Mouse (Mus musculus): ENCODE data around the gene Ap2a1.

DNA sequence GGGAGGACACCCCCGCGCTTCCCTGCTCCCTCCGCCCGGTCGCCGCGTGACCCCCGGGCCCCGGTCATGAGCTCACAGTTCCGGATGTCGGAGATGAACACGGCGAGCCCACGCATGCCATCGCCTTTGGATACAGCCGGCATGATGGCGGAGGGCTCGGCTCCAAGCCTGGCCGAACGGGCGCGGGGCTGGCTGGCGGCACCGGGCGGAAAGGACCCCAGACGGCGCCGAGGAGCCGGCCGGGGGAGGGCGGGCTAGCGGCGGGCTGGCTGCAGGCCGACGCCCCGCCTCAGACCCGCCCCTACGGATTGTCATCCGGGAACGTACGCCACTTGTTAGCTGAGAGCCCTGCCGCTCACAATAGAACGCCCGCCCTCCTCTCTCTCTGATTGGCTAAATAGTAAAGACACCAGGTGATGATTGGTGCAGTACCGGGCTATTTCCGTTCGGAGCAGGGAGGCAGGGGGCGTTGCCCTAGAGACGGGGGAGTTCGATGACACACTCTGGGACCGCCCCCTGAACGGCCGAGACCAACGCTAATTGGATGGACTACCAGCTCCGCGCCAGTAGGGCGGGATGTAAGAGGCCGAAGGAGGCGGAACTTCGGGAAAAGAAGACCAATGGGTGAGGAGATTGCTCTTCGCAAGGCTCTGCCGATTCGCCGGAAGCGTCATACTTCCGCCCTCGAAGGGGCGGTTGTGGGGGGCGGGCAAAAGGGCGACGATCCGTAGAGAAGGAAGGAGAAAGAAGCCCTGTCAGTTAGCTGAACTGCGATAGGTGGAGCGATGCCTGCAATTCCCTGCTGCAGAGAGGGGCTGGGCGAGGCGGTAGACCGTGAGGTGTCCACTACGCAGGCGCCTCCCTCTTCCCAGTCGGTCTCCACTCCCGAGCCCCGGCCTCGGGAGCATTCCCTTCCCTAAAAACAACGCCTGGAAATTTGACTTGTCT lies at the start of gene Ap2a1:
- TF ChIP-seq POLR2A (IDR thresholded peaks at IDR 0.05; ENCODE audit: low read depth, low read length) (peak; percentile 50), CTCF (IDR thresholded peaks at IDR 0.05; ENCODE audit: extremely low read depth, insufficient read depth, insufficient read length, insufficient replicate concordance) (no peak)
